Mouse (Mus musculus) thymus, adult 2 months (tissue): Measurements from ENCODE around the gene Sufu. TPM values are rescaled to one million over a fixed set of nuclear protein-coding genes. Genes with fewer than 3 reads are reported as not detected.

Source experiments
- DNase-seq: peaks from one replicate; pipeline ENCODE4 v3.0.0; 2021
- H3K27ac ChIP-seq: fragments of 200-500 bp; 2 replicates; pipeline ENCODE4 v1.5.1; 2012; ENCODE audit warnings: low read length, control low read depth; ENCODE audit not compliant: control insufficient read depth, insufficient read depth
- H3K27me3 ChIP-seq: fragments of 200-500 bp; 2 replicates; pipeline ENCODE4 v1.6.1; 2012; ENCODE audit warnings: mild to moderate bottlenecking, low read length, moderate library complexity, mixed read lengths; ENCODE audit not compliant: control insufficient read depth, insufficient read depth
- H3K36me3 ChIP-seq: fragments of 200-500 bp; 2 replicates; pipeline ENCODE4 v1.6.1; 2012; ENCODE audit warnings: mild to moderate bottlenecking, low read length, moderate library complexity; ENCODE audit not compliant: control insufficient read depth, insufficient read depth
- H3K4me1 ChIP-seq: fragments of 200-500 bp; replicated peaks from 2 replicates; pipeline ENCODE4 v1.6.1; 2012; ENCODE audit warnings: low read length; ENCODE audit not compliant: control insufficient read depth, insufficient read depth
- H3K4me3 ChIP-seq: fragments of 200-500 bp; 2 replicates; pipeline ENCODE4 v1.5.1; 2012; ENCODE audit warnings: mild to moderate bottlenecking, low read length, control low read depth, moderate library complexity; ENCODE audit not compliant: control insufficient read depth, insufficient read depth
- CTCF ChIP-seq: fragments of 200-500 bp; IDR thresholded peaks from 2 replicates; pipeline ENCODE4 v1.5.1; 2012; ENCODE audit warnings: mild to moderate bottlenecking, control low read depth, low read length, moderate library complexity, borderline replicate concordance; ENCODE audit not compliant: control insufficient read depth, poor library complexity, insufficient read depth; ENCODE audit errors: extremely low read depth
- POLR2A ChIP-seq: fragments of 200-500 bp; IDR thresholded peaks from 2 replicates; pipeline ENCODE4 v1.6.1; 2012; ENCODE audit warnings: mild to moderate bottlenecking, low read length, control low read depth, moderate library complexity; ENCODE audit not compliant: control insufficient read depth, poor library complexity, insufficient read depth; ENCODE audit errors: extremely low read depth
- WGBS: fragments of 180-500 bp; shearing (Covaris S2); methylation state at CpG from one replicate; pipeline ENCODE4 v1.1.7; 2018; 5-methylcytosine and 5-hydroxymethylcytosine counted together
- polyA plus RNA-seq: library from polyadenylated mRNA; depleted of rRNA; stranded (reverse); fragments of >200 nt; gene quantifications from 2 replicates; pipeline ENCODE4 v1.2.3, GENCODE M21; 2012

Sufu gene
- polyA plus RNA-seq, 1 experiment: 31.3 TPM

DNA sequence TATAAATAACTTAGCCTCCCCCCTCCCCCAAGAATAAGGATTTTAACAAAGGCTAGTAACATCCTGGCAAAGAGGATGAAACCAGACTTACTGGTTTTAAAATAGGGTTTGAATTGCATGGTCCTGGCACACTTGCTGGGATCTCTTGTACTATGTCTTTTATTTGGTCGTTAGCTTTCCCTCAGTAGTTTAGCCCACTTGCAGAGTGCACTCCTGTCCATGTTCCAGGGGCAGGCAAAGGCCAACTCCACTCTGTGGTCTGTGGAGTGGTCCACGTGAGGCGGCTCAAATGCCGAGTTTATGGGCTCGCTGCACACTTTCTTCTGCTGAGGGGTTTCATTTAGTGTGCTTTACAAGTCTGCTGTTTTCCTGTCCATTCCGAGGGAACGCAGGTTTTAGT is 3.2 kb downstream of the Sufu start:
- Histone ChIP-seq H3K36me3 (peaks cover 10% of the 10 kb centered on the region), H3K27ac (no peak overlapping the region), H3K27me3 (no peaks in the 10 kb centered on the region), H3K4me3 (no peak overlapping the region), H3K4me1 (peaks cover 15% of the 10 kb centered on the region)
- WGBS: 93% methylated on average over 7 of the region's 7 CpGs
- TF ChIP-seq POLR2A (no peak), CTCF (no peak)
- DNase-seq: no peak

DNA sequence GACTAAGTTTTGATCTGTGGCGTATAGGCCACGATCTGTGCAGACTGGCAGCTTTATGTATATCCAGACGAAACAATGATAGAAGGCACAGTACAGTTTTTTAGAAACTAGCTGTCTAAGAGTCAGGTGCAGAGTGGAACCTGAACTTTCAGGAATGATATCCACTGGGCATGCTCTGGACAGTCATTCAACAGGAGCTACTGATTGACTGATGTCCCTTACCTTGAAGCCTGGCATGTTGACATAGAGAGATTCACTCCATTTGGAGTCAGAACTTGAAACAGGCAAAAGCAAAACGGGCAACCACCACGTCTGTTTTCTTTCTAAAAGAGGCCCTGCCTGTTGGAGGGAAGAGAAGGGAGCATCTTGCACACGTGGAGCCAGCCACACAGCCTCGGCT is 3.9 kb downstream of the Sufu start:
- H3K4me3 ChIP-seq: no peak overlapping the region
- DNase-seq: no peak
- H3K27me3 ChIP-seq: no peaks in the 10 kb centered on the region
- no peak overlapping the region for H3K27ac ChIP-seq
- WGBS: 95% methylated on average over 7 of the region's 7 CpGs
- H3K4me1 ChIP-seq: peaks cover 15% of the 10 kb centered on the region
- TF ChIP-seq CTCF (no peak), POLR2A (no peak)
- peaks cover 10% of the 10 kb centered on the region for H3K36me3 ChIP-seq

GRCm38 (mm10) chr19:46404030-46404429 is 7.3 kb downstream of the Sufu start:
- Histone ChIP-seq H3K36me3 (peaks cover 10% of the 10 kb centered on the region), H3K27ac (no peak overlapping the region), H3K4me1 (0 out of 2 replicates have a peak, but pooled peaks cover 2% of the 10 kb centered on the region), H3K4me3 (no peak overlapping the region), H3K27me3 (no peaks in the 10 kb centered on the region)
- 100% methylated on average over 1 of the region's 1 CpGs for WGBS
- no peak for DNase-seq
- TF ChIP-seq POLR2A (no peak), CTCF (no peak)

DNA sequence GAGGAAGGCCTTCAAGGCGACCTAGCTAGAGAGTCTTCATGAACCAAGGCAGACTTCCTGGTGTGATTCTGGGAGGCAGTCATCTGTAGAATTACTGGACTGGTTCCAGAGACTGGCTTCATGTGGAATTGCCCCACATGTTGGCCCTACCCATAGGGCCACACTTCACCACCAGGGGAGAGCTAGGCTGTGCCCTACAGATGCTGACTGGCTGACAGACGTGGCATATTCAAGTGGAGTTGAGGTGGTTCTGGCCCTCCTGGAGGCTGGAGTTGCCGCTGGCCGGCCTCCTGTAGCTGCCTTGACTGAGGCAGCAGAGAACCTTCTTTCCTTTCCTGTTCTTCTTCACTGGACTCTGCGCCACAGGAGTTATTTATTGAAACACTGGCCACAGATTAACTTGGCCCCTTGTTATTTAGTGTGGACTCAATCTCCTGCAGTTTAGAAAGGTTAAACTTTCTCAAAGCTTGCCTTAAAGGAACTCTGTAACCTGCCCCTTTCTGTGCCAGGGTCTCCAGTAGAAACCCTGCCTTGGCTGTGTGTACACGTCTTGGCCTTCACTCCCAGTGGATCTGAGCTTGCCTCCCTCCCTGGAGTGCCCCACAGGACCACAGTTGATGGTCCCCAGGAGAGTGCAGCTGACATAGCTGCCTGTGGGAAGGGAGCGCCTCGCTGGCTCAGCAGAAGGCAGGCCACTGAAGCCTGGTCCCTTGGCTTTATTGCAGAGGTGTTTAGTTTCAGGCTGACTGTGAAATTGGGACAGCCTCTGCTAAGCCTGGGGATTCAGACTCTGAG is 10.1 kb downstream of the Sufu start:
- Histone ChIP-seq H3K27me3 (no peaks in the 10 kb centered on the region), H3K27ac (no peak overlapping the region), H3K4me1 (no peaks in the 10 kb centered on the region), H3K36me3 (peaks cover 7% of the 10 kb centered on the region), H3K4me3 (no peak overlapping the region)
- 95% methylated on average over 8 of the region's 8 CpGs for WGBS
- TF ChIP-seq POLR2A: no peak
- TF ChIP-seq CTCF: no peak
- no peak for DNase-seq

DNA sequence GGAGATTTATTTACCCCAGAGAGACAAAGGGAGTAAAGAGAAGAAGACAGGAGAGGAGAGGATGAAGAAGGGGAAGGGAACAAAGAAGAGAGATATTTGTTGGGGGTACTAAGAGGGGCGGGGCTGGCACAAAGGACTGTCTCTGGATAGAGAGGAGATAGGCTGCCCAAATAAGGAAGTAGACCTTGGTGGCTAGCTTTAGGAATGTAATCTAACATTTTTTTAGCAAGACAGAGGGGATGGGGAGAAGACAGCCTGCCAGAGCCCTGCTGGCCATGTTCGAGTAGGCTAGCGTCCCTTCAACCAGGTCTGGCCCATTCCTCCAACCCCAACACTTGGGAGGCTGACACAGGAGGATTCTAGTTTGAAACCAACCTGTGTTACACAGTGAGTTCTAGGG is 12.8 kb downstream of the Sufu start:
- WGBS: 90% methylated on average over 3 of the region's 3 CpGs
- TF ChIP-seq CTCF: no peak
- TF ChIP-seq POLR2A: no peak
- no peak for DNase-seq
- Histone ChIP-seq H3K27me3 (no peaks in the 10 kb centered on the region), H3K4me3 (no peak overlapping the region), H3K4me1 (no peaks in the 10 kb centered on the region), H3K36me3 (no peaks in the 10 kb centered on the region; the same call in none of the 2 replicates), H3K27ac (no peak overlapping the region)

- no peak overlapping the region for H3K4me3 ChIP-seq
- TF ChIP-seq CTCF (no peak), POLR2A (no peak)
- no peaks in the 10 kb centered on the region for H3K27me3 ChIP-seq
- H3K36me3 ChIP-seq: no peaks in the 10 kb centered on the region; the same call in 1 of the 2 replicates
- 97% methylated on average over 12 of the region's 12 CpGs for WGBS
- H3K4me1 ChIP-seq: no peaks in the 10 kb centered on the region
- no peak for DNase-seq
- H3K27ac ChIP-seq: no peak overlapping the region
Measured at GRCm38 (mm10) chr19:46412056-46412805, 15.5 kb downstream of the Sufu start.

DNA sequence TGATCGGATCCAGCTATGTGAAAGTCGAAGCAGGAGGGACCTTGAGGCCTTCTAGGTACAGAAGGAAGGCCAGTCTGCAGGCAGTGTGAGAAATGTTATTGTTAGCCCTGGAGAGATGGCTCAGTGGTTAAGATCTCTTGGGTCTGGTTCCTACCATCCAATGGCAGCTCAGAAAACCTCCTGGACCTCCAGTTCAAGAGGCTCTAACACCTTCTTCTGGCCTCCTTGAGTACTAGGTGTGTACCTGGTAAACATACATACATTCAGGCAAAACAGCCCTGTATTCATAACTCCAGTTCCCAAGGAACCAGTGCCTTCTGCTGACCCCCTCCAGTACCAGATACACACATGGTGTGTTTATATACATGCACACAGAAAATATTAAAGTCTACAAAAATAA is 17.3 kb downstream of the Sufu start:
- H3K4me3 ChIP-seq: no peak overlapping the region
- no peaks in the 10 kb centered on the region for H3K27me3 ChIP-seq
- TF ChIP-seq CTCF: no peak
- TF ChIP-seq POLR2A: no peak
- 97% methylated on average over 2 of the region's 2 CpGs for WGBS
- H3K4me1 ChIP-seq: no peaks in the 10 kb centered on the region
- H3K36me3 ChIP-seq: no peaks in the 10 kb centered on the region; the same call in 1 of the 2 replicates
- DNase-seq: no peak
- H3K27ac ChIP-seq: no peak overlapping the region
